Mouse (Mus musculus): Measurements from ENCODE around the gene Nfil3. TPM values are rescaled to one million over a fixed set of nuclear protein-coding genes. Genes with fewer than 3 reads are reported as not detected.

Gene Nfil3
- total and polyA plus RNA-seq, 3 experiments: 23.5 to 34.6 (median 30.0) TPM

GRCm38 (mm10) chr13:52990139-52990538 is 9.3 kb upstream of the Nfil3 start:
- no peak overlapping the region for H3K4me3 ChIP-seq (replicated peaks in 1 of 3; ENCODE audit: low read depth in 2 of 3, low read length in 2 of 3, poor library complexity in 1 of 3)
- DNase-seq (ENCODE audit: extremely low read depth): no peak
- H3K4me2 ChIP-seq (ENCODE audit: insufficient read depth, low read depth, poor library complexity, severe bottlenecking): no peak overlapping the region
- H3K9ac ChIP-seq (ENCODE audit: insufficient read depth, low read depth): no peak overlapping the region
- no peaks in the 10 kb centered on the region for H3K79me2 ChIP-seq (replicated peaks; ENCODE audit: control insufficient read depth, extremely low read depth, insufficient read depth, poor library complexity, severe bottlenecking)
- peaks cover 0 to 10% of the 10 kb centered on the region in 2 experiments; a peak in 2 of 4 replicates for H3K4me1 ChIP-seq (ENCODE audit: control insufficient read depth in 1 of 2, insufficient read depth in 2 of 2)
- in situ Hi-C loops (cut with MboI; ENCODE audit: low pct_ligation_motif_present, low pct_unique_long_range_greater_than_20kb, low sequenced_read_pairs): loop anchor here (25.0 kb wide), 1 partner anchor 1153 kb away; the partner anchor contains the start of gene Gadd45g
- dilution Hi-C loops (cut with MboI; ENCODE audit: extremely low pct_ligation_motif_present, extremely low pct_unique_long_range_greater_than_20kb, low sequenced_read_pairs): no loop called here
- H3K36me3 ChIP-seq (replicated peaks in 1 of 2; ENCODE audit: control insufficient read depth in 1 of 2, insufficient read depth in 1 of 2, low read length in 1 of 2): no peaks in the 10 kb centered on the region
- H3K9me3 ChIP-seq (replicated peaks; ENCODE audit: low read length): peaks cover 6% of the 10 kb centered on the region
- no peak for TF ChIP-seq CTCF (conservative IDR thresholded peaks at IDR 0.05 in 1 of 2, IDR thresholded peaks at IDR 0.05 in 1 of 2; ENCODE audit: low read depth in 2 of 2, low read length in 2 of 2)
- TF ChIP-seq MAX (IDR thresholded peaks at IDR 0.05; ENCODE audit: low read length): no peak
- no peak for TF ChIP-seq BHLHE40 (IDR thresholded peaks at IDR 0.05; ENCODE audit: low read depth, low read length)
- no peak for TF ChIP-seq TCF12 (IDR thresholded peaks at IDR 0.05; ENCODE audit: low read depth, low read length)
- TF ChIP-seq SIN3A (IDR thresholded peaks at IDR 0.05; ENCODE audit: low read length): no peak
- no peak for TF ChIP-seq EP300 (IDR thresholded peaks at IDR 0.05; ENCODE audit: low read length)
- no peak for TF ChIP-seq ZNF384 (IDR thresholded peaks at IDR 0.05; ENCODE audit: low read depth, low read length)
- TF ChIP-seq ZMIZ1 (IDR thresholded peaks at IDR 0.05; ENCODE audit: low read depth, low read length): no peak
- no peak for TF ChIP-seq TBP (conservative IDR thresholded peaks at IDR 0.05; ENCODE audit: low read depth, low read length)
- no peak for TF ChIP-seq MXI1 (IDR thresholded peaks at IDR 0.05; ENCODE audit: low read depth, low read length)
- no peak overlapping the region for H3K27ac ChIP-seq (ENCODE audit: insufficient read depth, low read depth)
- H3K27me3 ChIP-seq (replicated peaks): peaks cover 2% of the 10 kb centered on the region

GRCm38 (mm10) chr13:52989005-52989404 is 8.1 kb upstream of the Nfil3 start:
- peaks cover 0 to 7% of the 10 kb centered on the region in 2 experiments; a peak in 2 of 4 replicates for H3K4me1 ChIP-seq (ENCODE audit: control insufficient read depth in 1 of 2, insufficient read depth in 2 of 2)
- in situ Hi-C loops (cut with MboI; ENCODE audit: low pct_ligation_motif_present, low pct_unique_long_range_greater_than_20kb, low sequenced_read_pairs) (loop anchor here (5.0 to 25.0 kb wide), 4 partner anchors 108 to 1152 kb away; partner anchors contain the start of gene Gadd45g), dilution Hi-C loops (cut with MboI; ENCODE audit: extremely low pct_ligation_motif_present, extremely low pct_unique_long_range_greater_than_20kb, low sequenced_read_pairs) (no loop called here)
- TF ChIP-seq ZC3H11A (IDR thresholded peaks at IDR 0.05; ENCODE audit: low read depth, low read length) (no peak), MEF2A (IDR thresholded peaks at IDR 0.05; ENCODE audit: borderline replicate concordance, low read depth, low read length) (no peak), E2F4 (IDR thresholded peaks at IDR 0.05; ENCODE audit: insufficient replicate concordance, low read depth, low read length) (no peak), PAX5 (IDR thresholded peaks at IDR 0.05; ENCODE audit: low read length) (no peak), MAX (IDR thresholded peaks at IDR 0.05; ENCODE audit: low read length) (no peak), TCF12 (IDR thresholded peaks at IDR 0.05; ENCODE audit: low read depth, low read length) (no peak), JUND (conservative IDR thresholded peaks at IDR 0.05; ENCODE audit: low read depth, low read length) (no peak), BHLHE40 (IDR thresholded peaks at IDR 0.05; ENCODE audit: low read depth, low read length) (no peak), USF1 (IDR thresholded peaks at IDR 0.05; ENCODE audit: low read depth, low read length) (no peak), ETS1 (conservative IDR thresholded peaks at IDR 0.05; ENCODE audit: low read depth, low read length) (no peak), MYC (IDR thresholded peaks at IDR 0.05; ENCODE audit: low read depth, low read length) (no peak), HCFC1 (IDR thresholded peaks at IDR 0.05; ENCODE audit: low read depth, low read length) (no peak), CHD1 (IDR thresholded peaks at IDR 0.05; ENCODE audit: low read depth, low read length) (no peak), MAZ (IDR thresholded peaks at IDR 0.05; ENCODE audit: low read depth, low read length) (no peak)
- H3K9ac ChIP-seq (ENCODE audit: insufficient read depth, low read depth): no peak overlapping the region
- no peak for DNase-seq (ENCODE audit: extremely low read depth)
- no peak overlapping the region for H3K4me3 ChIP-seq (replicated peaks in 1 of 3; ENCODE audit: low read depth in 2 of 3, low read length in 2 of 3, poor library complexity in 1 of 3)
- peaks cover 2% of the 10 kb centered on the region for H3K27me3 ChIP-seq (replicated peaks)
- H3K4me2 ChIP-seq (ENCODE audit: insufficient read depth, low read depth, poor library complexity, severe bottlenecking): no peak overlapping the region
- no peak overlapping the region for H3K27ac ChIP-seq (ENCODE audit: insufficient read depth, low read depth)
- H3K36me3 ChIP-seq (replicated peaks in 1 of 2; ENCODE audit: control insufficient read depth in 1 of 2, insufficient read depth in 1 of 2, low read length in 1 of 2): no peaks in the 10 kb centered on the region
- H3K9me3 ChIP-seq (replicated peaks; ENCODE audit: low read length): peaks cover 6% of the 10 kb centered on the region
- no peaks in the 10 kb centered on the region for H3K79me2 ChIP-seq (replicated peaks; ENCODE audit: control insufficient read depth, extremely low read depth, insufficient read depth, poor library complexity, severe bottlenecking)
